Comparison of ENCODE assay signal across 8 mouse cellular contexts in the genomic region with DNA sequence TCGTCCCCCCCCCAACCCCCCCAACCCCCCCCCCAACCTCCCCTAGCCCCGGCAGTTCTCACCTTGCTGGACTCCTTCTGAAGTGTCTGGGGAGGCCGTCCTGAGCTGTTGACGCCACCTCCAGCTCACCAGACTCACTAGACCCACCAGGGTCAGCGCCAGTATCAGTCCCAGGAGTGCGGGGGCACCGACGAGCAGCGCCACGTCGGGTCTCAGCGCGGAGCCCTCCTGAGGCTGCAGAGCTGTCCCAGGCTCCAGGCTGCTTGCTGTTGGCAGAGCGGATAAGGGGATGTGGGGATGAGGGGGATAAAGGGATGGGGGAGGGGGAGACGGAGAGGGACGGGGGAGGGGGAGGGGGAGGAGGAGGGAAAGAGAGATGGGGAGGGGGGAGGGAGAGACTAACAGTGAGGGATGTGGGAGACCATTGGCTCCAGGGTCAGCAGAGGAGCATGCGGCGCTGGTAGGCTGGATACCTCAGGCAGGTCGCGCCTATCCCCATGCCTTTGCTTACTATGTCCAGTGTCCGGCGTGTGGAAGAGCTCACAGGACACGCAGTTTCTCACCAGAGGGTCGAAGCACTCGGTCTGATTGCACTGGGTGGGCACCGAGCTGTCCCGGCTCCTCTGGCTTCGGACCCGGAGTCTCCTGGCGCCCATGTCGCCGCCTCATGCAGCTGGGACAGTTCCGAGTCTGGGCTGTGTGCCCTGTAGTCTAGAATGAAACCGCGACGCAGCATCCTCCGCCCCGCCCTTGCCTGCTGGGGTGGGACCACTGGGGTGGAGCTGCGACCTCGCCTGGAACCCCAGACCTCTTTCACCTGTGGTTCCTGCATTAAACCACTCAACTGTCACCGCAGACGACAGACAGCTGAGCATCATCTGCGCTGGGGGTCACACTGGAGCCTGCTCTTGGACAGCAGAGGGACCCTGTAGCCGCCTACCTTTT. TPM values are rescaled to one million over a fixed set of nuclear protein-coding genes. Genes with fewer than 3 reads are reported as not detected.
DNase-seq lines count a peak whose midpoint lies in the region; ATAC-seq and TF ChIP-seq lines count a peak whose summit lies in the region.

A gene (minus strand): TSS at position 713 of the 945 bp plus-strand sequence.

- no peak for TF ChIP-seq CTCF in brain, embryonic 14.5 days (IDR thresholded peaks at IDR 0.05; ENCODE audit: borderline replicate concordance, extremely low read depth, insufficient read depth, insufficient read length)
- no peak for TF ChIP-seq CTCF in heart, postnatal 0 days (IDR thresholded peaks at IDR 0.05; ENCODE audit: low read depth)

- no peak for TF ChIP-seq POLR2A in brain, embryonic 14.5 days (IDR thresholded peaks at IDR 0.05; ENCODE audit: borderline replicate concordance, extremely low read depth, insufficient read depth, insufficient read length, poor library complexity, severe bottlenecking)
- TF ChIP-seq POLR2A in myocyte (IDR thresholded peaks at IDR 0.05; ENCODE audit: insufficient read length, low read depth) = no peak

- TF ChIP-seq EP300 in heart, postnatal 0 days (IDR thresholded peaks at IDR 0.05; ENCODE audit: low read depth) = no peak

- H3K36me3 ChIP-seq in heart, postnatal 0 days (replicated peaks; ENCODE audit: control insufficient read depth, insufficient read depth, low read length) = no peaks in the 10 kb centered on the region
- H3K36me3 ChIP-seq in liver, embryonic 11.5 days (ENCODE audit: control insufficient read depth, insufficient read depth, low read length) = no peaks in the 10 kb centered on the region
- no peaks in the 10 kb centered on the region for H3K36me3 ChIP-seq in myocyte (ENCODE audit: control insufficient read depth, insufficient read depth)

- 0 out of 2 replicates have a peak, but pooled peaks have one; percentile 42 for ATAC-seq in heart, postnatal 0 days (ENCODE audit: insufficient read depth, low read depth)
- ATAC-seq in liver, embryonic 11.5 days (replicated peaks; ENCODE audit: low FRiP score) = peak; percentile 58; the same call in 1 of the 2 replicates

- H3K27me3 ChIP-seq in heart, postnatal 0 days (ENCODE audit: control insufficient read depth, insufficient read depth, low read length) = peaks cover 51% of the 10 kb centered on the region
- peaks cover 38% of the 10 kb centered on the region for H3K27me3 ChIP-seq in liver, embryonic 11.5 days (replicated peaks; ENCODE audit: control insufficient read depth, insufficient read depth, low read length)
- no peaks in the 10 kb centered on the region for H3K27me3 ChIP-seq in myocyte (ENCODE audit: control insufficient read depth, insufficient read depth, insufficient read length)

- 1% methylated on average over 44 of the region's 44 CpGs for WGBS in heart, postnatal 0 days
- WGBS in liver, embryonic 11.5 days = 2% methylated on average over 40 of the region's 44 CpGs

- H3K4me3 ChIP-seq in heart, postnatal 0 days (ENCODE audit: low read depth, low read length) = peak within 1 kb of the TSS; percentile 42
- H3K4me3 ChIP-seq in liver, embryonic 11.5 days (ENCODE audit: low read depth, low read length) = peak within 1 kb of the TSS; percentile 42
- peak within 1 kb of the TSS; percentile 9 for H3K4me3 ChIP-seq in myocyte

- intact Hi-C loops in heart, postnatal 25 days (cut with DNase I) = no loop called here

- H3K79me2 ChIP-seq in myocyte (ENCODE audit: control insufficient read depth, insufficient read depth) = no peaks in the 10 kb centered on the region

- H3K27ac ChIP-seq in heart, postnatal 0 days (ENCODE audit: low read depth) = no peak within 1 kb of the TSS
- H3K27ac ChIP-seq in liver, embryonic 11.5 days (ENCODE audit: low read depth, low read length) = no peak within 1 kb of the TSS

- no peaks in the 10 kb centered on the region for H3K9me3 ChIP-seq in heart, postnatal 0 days (replicated peaks; ENCODE audit: control insufficient read depth, low read length)
- no peaks in the 10 kb centered on the region for H3K9me3 ChIP-seq in liver, embryonic 11.5 days (ENCODE audit: control insufficient read depth, low read length)

- no peak within 1 kb of the TSS for H3ac ChIP-seq in myocyte (ENCODE audit: control insufficient read depth, insufficient read length)

- no peak within 1 kb of the TSS; the same call in 1 of the 2 replicates for H3K9ac ChIP-seq in heart, postnatal 0 days (replicated peaks; ENCODE audit: low read depth, low read length)
- no peak within 1 kb of the TSS for H3K9ac ChIP-seq in liver, embryonic 11.5 days (ENCODE audit: low read depth, low read length)

- DNase-seq in heart, adult 18-20 months = peak; percentile 50 to 60
- DNase-seq in heart, postnatal 25 days (ENCODE audit: low spot score) = no peak
- peak; percentile 61 for DNase-seq in brain, embryonic 14.5 days (ENCODE audit: low read depth)
- DNase-seq in heart, postnatal 0 days (ENCODE audit: low spot score) = no peak
- DNase-seq in liver, embryonic 11.5 days (ENCODE audit: low spot score) = no peak
- no peak for DNase-seq in frontal cortex, postnatal 36 days (ENCODE audit: low spot score in 2 of 2)
- no peak for DNase-seq in left cerebral cortex, adult 8-10 months (ENCODE audit: low spot score in 2 of 2)

- H3K4me1 ChIP-seq in heart, postnatal 0 days (ENCODE audit: control insufficient read depth, insufficient read depth) = no peaks in the 10 kb centered on the region
- H3K4me1 ChIP-seq in liver, embryonic 11.5 days (replicated peaks; ENCODE audit: control insufficient read depth, insufficient read depth, low read length) = peaks cover 6% of the 10 kb centered on the region

- H3K4me2 ChIP-seq in heart, postnatal 0 days (ENCODE audit: low read depth, low read length) = peak within 1 kb of the TSS; percentile 64
- H3K4me2 ChIP-seq in liver, embryonic 11.5 days = peak within 1 kb of the TSS; percentile 75
- H3K4me2 ChIP-seq in myocyte (ENCODE audit: low read depth) = peak within 1 kb of the TSS; percentile 54

TF ChIP-seq in myocyte, 11 proteins besides CTCF, POLR2A, EP300 and RAD21:
- TF ChIP-seq MYOD1 (IDR thresholded peaks at IDR 0.05; ENCODE audit: control insufficient read depth in 1 of 3, insufficient read length in 2 of 3, low read depth in 2 of 3) = peak in 1 of 3 experiments; percentile 32
- TF ChIP-seq POLR2AphosphoS2 (IDR thresholded peaks at IDR 0.05; ENCODE audit: insufficient read length, low read depth) = no peak
- TF ChIP-seq TCF3 (IDR thresholded peaks at IDR 0.05; ENCODE audit: insufficient read length, low read depth) = no peak
- peak in 2 of 3 experiments; percentile 50 for TF ChIP-seq MYOG (IDR thresholded peaks at IDR 0.05; ENCODE audit: control insufficient read depth in 1 of 3, insufficient read depth in 1 of 3, insufficient read length in 2 of 3, low read depth in 2 of 3)

RNA-seq across cellular contexts. Expression of the gene that starts here (rescaled TPM):
- 1 to 10 TPM in 1 of 2 experiments, under 1 TPM in 1; 0.35 to 2.2 TPM for total RNA-seq in heart, adult 18-20 months (2021)
- total RNA-seq in heart, postnatal 25 days (2021) = under 1 TPM in 1 of 2 experiments, not detected in 1; 0.36 TPM
- 0.26 and 0.30 TPM in 2 replicates for polyA plus RNA-seq in brain, embryonic 14.5 days (2012; rRNA removed)
- total RNA-seq in heart, postnatal 0 days (2014; rRNA removed; ENCODE audit: low replicate concordance) = 1.5 TPM in 1 of 2 replicates, not detected in the other
- not detected in 2 replicates for polyA plus RNA-seq in heart, postnatal 0 days (2015; fragmentation: Nextera tagmentation; extraction: Ambion mirVana)
- 0.16 and 0.56 TPM in 2 replicates for polyA plus RNA-seq in liver, embryonic 11.5 days (2014; fragmentation: Nextera tagmentation; extraction: Ambion mirVana)
- polyA plus RNA-seq in myocyte (2012; fragmentation: generic; extraction: Trizol) = 0.14 TPM
- under 1 TPM; 0.37 to 0.98 (median 0.64) TPM for total RNA-seq in left cerebral cortex, adult 8-10 months (2022)

Comparison
In these comparisons a context has a peak if more than half of its experiments do, and no peak if none do; other contexts are left out.
1. DNase-seq: peak in heart, adult 18-20 months (2 of 2); none in heart, postnatal 25 days (single experiment), heart, postnatal 0 days (single experiment), liver, embryonic 11.5 days (single experiment), frontal cortex, postnatal 36 days (0 of 2) and left cerebral cortex, adult 8-10 months (0 of 2).
2. Peak in DNase-seq in brain, embryonic 14.5 days; RNA of the gene not detected or under 1 TPM.
3. Peak in ATAC-seq, H3K4me3 ChIP-seq and H3K4me2 ChIP-seq in liver, embryonic 11.5 days; RNA of the gene not detected or under 1 TPM.
4. Peak in every context shown above with its lines, with median percentiles within 50 percentile points of each other: H3K4me2 ChIP-seq and H3K4me3 ChIP-seq.